In genomic region chr7:112138509-112139405, GRCm38 (mm10) we compare ENCODE assay signal across 12 mouse cellular contexts. TPM values are rescaled to one million over a fixed set of nuclear protein-coding genes. Genes with fewer than 3 reads are reported as not detected.
DNase-seq lines count a peak whose midpoint lies in the region; ATAC-seq and TF ChIP-seq lines count a peak whose summit lies in the region.
"Had no signal": no experiment of that assay in that cellular context is flagged by ENCODE, and none has a peak within 500 bp of the region (broad histone marks: within the 10 kb centered on the region; RNA-seq: fewer than 3 reads in every experiment).

No protein-coding gene starts in this region.

- no peak overlapping the region for H3K9ac ChIP-seq in limb, embryonic 13.5 days
- H3K9ac ChIP-seq in embryonic facial prominence, embryonic 15.5 days: no peak overlapping the region
- H3K9ac ChIP-seq in forebrain, embryonic 16.5 days (replicated peaks; ENCODE audit: low read depth, low read length): no peak overlapping the region
- H3K9ac ChIP-seq in hindbrain, embryonic 12.5 days: no peak overlapping the region

- H3K9me3 ChIP-seq in limb, embryonic 13.5 days: no peaks in the 10 kb centered on the region
- no peaks in the 10 kb centered on the region for H3K9me3 ChIP-seq in limb, embryonic 10.5 days (replicated peaks)
- H3K9me3 ChIP-seq in embryonic facial prominence, embryonic 15.5 days (replicated peaks): no peaks in the 10 kb centered on the region
- H3K9me3 ChIP-seq in forebrain, embryonic 16.5 days (ENCODE audit: control insufficient read depth, low read length): no peaks in the 10 kb centered on the region
- no peaks in the 10 kb centered on the region for H3K9me3 ChIP-seq in hindbrain, embryonic 12.5 days (replicated peaks)
- H3K9me3 ChIP-seq: hindbrain, embryonic 10.5 days had no signal

- peak overlapping the region; percentile 28; the same call in 1 of the 2 replicates for H3K27ac ChIP-seq in limb, embryonic 13.5 days
- H3K27ac ChIP-seq in limb, embryonic 10.5 days: no peak overlapping the region
- peak overlapping the region; percentile 61 for H3K27ac ChIP-seq in embryonic facial prominence, embryonic 15.5 days (replicated peaks)
- no peak overlapping the region for H3K27ac ChIP-seq in forebrain, embryonic 16.5 days (ENCODE audit: low read length)
- H3K27ac ChIP-seq in hindbrain, embryonic 12.5 days: no peak overlapping the region
- H3K27ac ChIP-seq: hindbrain, embryonic 10.5 days had no signal

- no peak overlapping the region for H3K4me3 ChIP-seq in limb, embryonic 13.5 days
- H3K4me3 ChIP-seq in limb, embryonic 10.5 days: no peak overlapping the region
- no peak overlapping the region for H3K4me3 ChIP-seq in embryonic facial prominence, embryonic 15.5 days (replicated peaks)
- H3K4me3 ChIP-seq in myocyte: no peak overlapping the region
- H3K4me3 ChIP-seq in forebrain, embryonic 16.5 days (replicated peaks; ENCODE audit: low read length): no peak overlapping the region
- H3K4me3 ChIP-seq in hindbrain, embryonic 12.5 days: no peak overlapping the region
- H3K4me3 ChIP-seq: hindbrain, embryonic 10.5 days had no signal

- intact Hi-C loops in heart, postnatal 25 days (cut with DNase I): no loop called here

- WGBS in limb, embryonic 13.5 days: 77% methylated on average over 11 of the region's 11 CpGs
- 84% methylated on average over 11 of the region's 11 CpGs for WGBS in limb, embryonic 10.5 days
- 63% methylated on average over 11 of the region's 11 CpGs for WGBS in embryonic facial prominence, embryonic 15.5 days
- WGBS in forebrain, embryonic 16.5 days: 77% methylated on average over 11 of the region's 11 CpGs
- 78% methylated on average over 11 of the region's 11 CpGs for WGBS in hindbrain, embryonic 12.5 days

- DNase-seq in limb, embryonic 10.5 days (ENCODE audit: low spot score): no peak
- DNase-seq in heart, postnatal 25 days (ENCODE audit: low spot score): peak; percentile 33
- DNase-seq in layer of hippocampus, adult 8-10 months (ENCODE audit: low spot score in 2 of 2): no peak
- DNase-seq: cerebellum, adult 9-11 months; liver; right cerebral cortex, postnatal 14 days had no signal

- H3K79me2 ChIP-seq in myocyte (ENCODE audit: control insufficient read depth, insufficient read depth): no peaks in the 10 kb centered on the region

- ATAC-seq in limb, embryonic 13.5 days (ENCODE audit: low FRiP score, low read depth): no peak
- no peak for ATAC-seq in embryonic facial prominence, embryonic 15.5 days (ENCODE audit: insufficient number of reproducible peaks, low FRiP score, low TSS enrichment, low read depth)
- ATAC-seq in forebrain, embryonic 16.5 days: no peak
- ATAC-seq in hindbrain, embryonic 12.5 days (ENCODE audit: low FRiP score): no peak

- H3K4me1 ChIP-seq in limb, embryonic 13.5 days: peaks cover 23% of the 10 kb centered on the region
- peaks cover 11% of the 10 kb centered on the region for H3K4me1 ChIP-seq in limb, embryonic 10.5 days
- H3K4me1 ChIP-seq in embryonic facial prominence, embryonic 15.5 days: peaks cover 28% of the 10 kb centered on the region
- peaks cover 9% of the 10 kb centered on the region for H3K4me1 ChIP-seq in forebrain, embryonic 16.5 days (replicated peaks; ENCODE audit: control insufficient read depth, insufficient read depth, low read length)
- H3K4me1 ChIP-seq in hindbrain, embryonic 12.5 days: peaks cover 13% of the 10 kb centered on the region

- no peak overlapping the region for H3ac ChIP-seq in myocyte (ENCODE audit: control insufficient read depth, insufficient read length)

- no peaks in the 10 kb centered on the region for H3K27me3 ChIP-seq in limb, embryonic 13.5 days
- H3K27me3 ChIP-seq in limb, embryonic 10.5 days (ENCODE audit: low read depth, poor library complexity, severe bottlenecking): no peaks in the 10 kb centered on the region
- no peaks in the 10 kb centered on the region for H3K27me3 ChIP-seq in embryonic facial prominence, embryonic 15.5 days
- H3K27me3 ChIP-seq in myocyte (ENCODE audit: control insufficient read depth, insufficient read depth, insufficient read length): no peaks in the 10 kb centered on the region
- H3K27me3 ChIP-seq in forebrain, embryonic 16.5 days (replicated peaks; ENCODE audit: control insufficient read depth, insufficient read depth, low read length): no peaks in the 10 kb centered on the region
- no peaks in the 10 kb centered on the region for H3K27me3 ChIP-seq in hindbrain, embryonic 12.5 days

- H3K4me2 ChIP-seq in limb, embryonic 13.5 days (replicated peaks): no peak overlapping the region
- H3K4me2 ChIP-seq in embryonic facial prominence, embryonic 15.5 days (replicated peaks): no peak overlapping the region
- H3K4me2 ChIP-seq in myocyte (ENCODE audit: low read depth): peak overlapping the region; percentile 10
- no peak overlapping the region for H3K4me2 ChIP-seq in forebrain, embryonic 16.5 days (ENCODE audit: low read length)
- no peak overlapping the region for H3K4me2 ChIP-seq in hindbrain, embryonic 12.5 days (replicated peaks)

- no peak for TF ChIP-seq POLR2A in myocyte (IDR thresholded peaks at IDR 0.05; ENCODE audit: insufficient read length, low read depth)

- H3K36me3 ChIP-seq in limb, embryonic 13.5 days: no peaks in the 10 kb centered on the region
- H3K36me3 ChIP-seq in limb, embryonic 10.5 days: no peaks in the 10 kb centered on the region
- H3K36me3 ChIP-seq in embryonic facial prominence, embryonic 15.5 days: peaks cover 2% of the 10 kb centered on the region; the same call in 1 of the 2 replicates
- H3K36me3 ChIP-seq in myocyte (ENCODE audit: control insufficient read depth, insufficient read depth): no peaks in the 10 kb centered on the region
- no peaks in the 10 kb centered on the region for H3K36me3 ChIP-seq in forebrain, embryonic 16.5 days (ENCODE audit: control insufficient read depth, insufficient read depth)
- no peaks in the 10 kb centered on the region for H3K36me3 ChIP-seq in hindbrain, embryonic 12.5 days
- H3K36me3 ChIP-seq: hindbrain, embryonic 10.5 days had no signal

TF ChIP-seq in myocyte, 11 proteins besides CTCF, POLR2A, EP300 and RAD21:
- no peak for TF ChIP-seq MAX (IDR thresholded peaks at IDR 0.05; ENCODE audit: low read depth)
- TF ChIP-seq TCF12 (IDR thresholded peaks at IDR 0.05; ENCODE audit: insufficient read depth, poor library complexity, severe bottlenecking): no peak
- TF ChIP-seq TCF3 (IDR thresholded peaks at IDR 0.05; ENCODE audit: insufficient read length, low read depth): no peak
- no peak for TF ChIP-seq SRF (IDR thresholded peaks at IDR 0.05; ENCODE audit: control insufficient read depth, insufficient read length, low read depth)
- TF ChIP-seq MYOD1 (IDR thresholded peaks at IDR 0.05; ENCODE audit: control insufficient read depth in 1 of 3, insufficient read length in 2 of 3, low read depth in 2 of 3): peak in 1 of 3 experiments; percentile 62
- TF ChIP-seq POLR2AphosphoS2 (IDR thresholded peaks at IDR 0.05; ENCODE audit: insufficient read length, low read depth): no peak
- no peak for TF ChIP-seq E2F4 (IDR thresholded peaks at IDR 0.05; ENCODE audit: insufficient read depth)
- no peak for TF ChIP-seq CEBPB (IDR thresholded peaks at IDR 0.05; ENCODE audit: insufficient read depth, poor library complexity, severe bottlenecking)
- no peak for TF ChIP-seq REST (IDR thresholded peaks at IDR 0.05; ENCODE audit: insufficient read depth, insufficient read length)
- no peak for TF ChIP-seq USF1 (IDR thresholded peaks at IDR 0.05; ENCODE audit: low read depth)
- peak in 2 of 3 experiments; percentile 51 to 65 for TF ChIP-seq MYOG (IDR thresholded peaks at IDR 0.05; ENCODE audit: control insufficient read depth in 1 of 3, insufficient read depth in 1 of 3, insufficient read length in 2 of 3, low read depth in 2 of 3)

RNA-seq across cellular contexts. Expression of gene Dkk3, which starts 20.1 kb away (rescaled TPM):
- 41.3 and 45.4 TPM in 2 replicates for polyA plus RNA-seq in limb, embryonic 13.5 days (2015; fragmentation: Nextera tagmentation; extraction: Ambion mirVana)
- polyA plus RNA-seq in limb, embryonic 10.5 days (2016; fragmentation: Nextera tagmentation; extraction: Ambion mirVana): 4.9 and 6.3 TPM in 2 replicates
- 68.4 and 74.6 TPM in 2 replicates for polyA plus RNA-seq in embryonic facial prominence, embryonic 15.5 days (2015; fragmentation: Nextera tagmentation; extraction: Ambion mirVana)
- total RNA-seq in heart, postnatal 25 days (2021): 10 to 100 TPM; 44.8 to 46.7 TPM
- 0.10 TPM for polyA plus RNA-seq in myocyte (2012; fragmentation: generic; extraction: Trizol)
- polyA plus RNA-seq in forebrain, embryonic 16.5 days (2015; fragmentation: Nextera tagmentation; extraction: Ambion mirVana): 22.0 and 29.9 TPM in 2 replicates
- 100 to 1,000 TPM; 256 to 294 (median 274) TPM for total RNA-seq in layer of hippocampus, adult 8-10 months (2022)
- 25.3 and 30.2 TPM in 2 replicates for polyA plus RNA-seq in hindbrain, embryonic 12.5 days (2016; fragmentation: Nextera tagmentation; extraction: Ambion mirVana)

Comparison
In these comparisons a context has a peak if more than half of its experiments do, and no peak if none do; other contexts are left out.
1. H3K27ac ChIP-seq: peak in limb, embryonic 13.5 days (single experiment) and embryonic facial prominence, embryonic 15.5 days (single experiment); none in limb, embryonic 10.5 days (single experiment), forebrain, embryonic 16.5 days (single experiment) and hindbrain, embryonic 12.5 days (single experiment).